Mouse (Mus musculus): ENCODE measurements at regions not wholly inside any gene's neighbourhood (a gene's known extent, or its start where the extent isn't known, plus 50 kb on each side); places are given as distances from the start of the nearest gene placed in this dataset.

DNA sequence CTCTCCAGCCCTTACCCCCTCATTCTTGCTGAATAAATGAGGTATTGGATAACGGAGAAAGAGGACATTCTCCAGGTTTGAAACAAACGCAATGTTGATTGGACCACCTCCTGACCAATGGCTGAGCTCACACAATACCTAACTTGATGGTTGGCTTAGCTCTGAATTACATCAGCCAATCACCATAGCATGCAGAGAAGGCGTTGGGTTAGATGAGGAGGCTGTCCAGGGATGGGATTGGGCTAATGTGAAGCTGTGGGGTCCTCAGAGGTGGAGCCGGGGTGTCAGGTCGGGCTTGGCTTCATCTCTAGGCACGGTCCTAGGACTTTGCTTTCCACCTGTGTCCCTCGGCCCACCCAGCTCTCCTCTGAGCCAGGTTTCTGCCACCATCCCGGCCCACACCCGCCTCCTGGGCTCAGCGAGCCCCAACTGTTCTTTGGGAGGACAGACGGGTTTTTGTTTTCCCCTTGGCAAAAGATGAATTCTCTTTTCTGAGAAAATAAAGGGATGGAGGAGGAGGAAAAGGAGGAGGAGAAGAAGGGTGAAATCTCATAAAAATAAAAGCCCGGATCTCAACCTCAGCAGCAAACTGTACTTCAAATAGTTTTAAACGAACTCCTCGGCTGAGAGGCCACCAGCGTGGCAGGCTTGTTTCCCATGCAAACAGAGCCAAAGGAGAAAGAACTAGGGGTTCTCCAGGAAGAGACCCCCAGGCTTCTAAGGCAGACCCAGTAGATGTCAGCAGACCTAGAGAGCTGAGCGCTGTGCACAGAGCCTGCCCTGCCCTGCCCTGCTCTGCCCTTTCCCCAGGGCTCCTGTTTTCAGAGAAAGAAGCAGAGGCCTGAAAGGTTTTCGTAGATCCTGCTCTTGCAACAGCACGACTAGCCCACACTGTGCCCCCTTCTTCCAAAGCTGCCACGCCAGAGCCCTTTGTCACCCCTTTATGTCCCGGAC lies 78.2 kb downstream of the Tfap2c start:
- no peak for TF ChIP-seq CTCF (IDR thresholded peaks at IDR 0.05; ENCODE audit: borderline replicate concordance, insufficient read depth, low read length)
- TF ChIP-seq POLR2A (IDR thresholded peaks at IDR 0.05; ENCODE audit: low read depth, low read length), result no peak
